Mouse (Mus musculus) natural killer cell, adult 2 months (primary cell): Measurements from ENCODE around the gene Dgke.
"Not testable (repeated sequence)": the region's sequence is repeated elsewhere in the genome, so short reads cannot be mapped to it uniquely, and the experiment has no call there.

Experiments
- DNase-seq, 2 experiments: peaks; one replicate each; pipeline ENCODE4 v3.0.0; 2022; ENCODE audit warnings: low spot score in 2 of 2

Dgke gene

DNA sequence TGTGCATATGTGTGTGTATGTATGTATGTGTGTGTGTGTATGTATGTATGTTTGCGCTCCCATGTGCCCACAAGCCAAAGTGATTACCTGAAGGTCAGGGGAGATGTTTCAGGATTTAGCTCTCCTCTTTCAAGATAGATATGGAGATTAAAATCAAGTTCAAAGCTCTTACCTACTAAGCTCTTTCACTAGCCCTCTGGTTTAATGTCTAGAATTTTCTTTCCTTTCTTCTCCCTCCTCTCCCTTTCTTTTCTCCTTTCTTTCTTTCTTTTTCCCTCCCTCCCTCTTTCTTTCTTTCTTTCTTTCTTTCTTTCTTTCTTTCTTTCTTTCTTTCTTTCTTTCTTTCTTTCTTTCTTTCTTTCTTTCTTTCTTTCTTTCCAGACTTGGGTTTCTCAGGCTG lies at the start of gene Dgke:
Gene Dgke, minus strand, starts transcription at position 101 of the 400 bp plus-strand sequence.
- no peak for DNase-seq

DNA sequence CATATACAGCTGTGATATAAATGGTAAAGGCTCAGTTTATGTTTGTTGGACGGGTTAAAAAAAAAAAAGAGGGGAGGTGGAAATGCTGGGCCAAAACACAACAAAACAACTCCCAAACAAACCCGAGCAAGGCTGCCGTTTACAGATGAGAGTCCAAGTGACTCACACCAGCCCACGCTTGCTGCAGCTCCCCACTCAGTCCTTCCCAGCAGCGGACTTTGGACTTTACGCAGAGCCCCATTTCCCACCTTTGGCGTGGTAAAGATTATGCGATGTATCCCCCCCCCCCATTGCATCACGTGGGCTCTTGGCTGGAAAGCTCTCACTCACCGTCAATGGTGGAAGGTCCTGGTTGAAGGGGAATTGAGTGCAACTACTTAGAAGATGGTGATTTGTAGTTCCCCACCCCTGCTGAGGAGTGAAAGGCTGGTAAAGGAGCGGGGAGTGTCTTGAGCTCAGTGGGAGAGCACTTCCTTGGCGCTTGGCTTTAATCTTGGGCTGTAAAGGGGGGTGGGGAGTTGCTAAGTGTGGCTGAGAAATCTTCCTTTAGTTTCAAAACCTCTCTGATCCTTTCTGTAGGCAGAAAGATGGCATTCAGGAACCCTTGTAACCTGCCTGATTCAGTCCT lies 40.6 kb upstream of the Dgke start:
- DNase-seq: no peak

DNA sequence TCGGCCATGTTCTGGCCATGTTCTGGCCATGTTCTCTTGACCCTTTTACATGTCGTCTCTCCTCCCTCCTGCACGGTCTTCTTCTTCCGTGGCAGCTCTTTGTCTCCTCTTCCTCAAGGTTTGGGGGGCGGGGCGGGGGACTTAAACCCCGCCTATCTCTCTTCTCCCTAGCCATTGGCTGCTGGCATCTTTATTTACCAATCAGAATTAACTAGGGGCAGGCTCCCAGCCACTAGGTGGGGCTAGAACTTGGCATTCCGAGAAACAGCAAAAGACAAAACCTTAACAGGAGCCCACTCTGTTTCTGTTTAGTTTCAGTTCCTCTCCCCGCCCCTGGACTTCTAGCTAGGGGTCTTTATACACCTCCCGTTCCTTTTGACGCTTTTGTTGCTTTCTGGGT lies 39.2 kb upstream of the Dgke start:
- DNase-seq: peak; percentile 34 to 71

DNA sequence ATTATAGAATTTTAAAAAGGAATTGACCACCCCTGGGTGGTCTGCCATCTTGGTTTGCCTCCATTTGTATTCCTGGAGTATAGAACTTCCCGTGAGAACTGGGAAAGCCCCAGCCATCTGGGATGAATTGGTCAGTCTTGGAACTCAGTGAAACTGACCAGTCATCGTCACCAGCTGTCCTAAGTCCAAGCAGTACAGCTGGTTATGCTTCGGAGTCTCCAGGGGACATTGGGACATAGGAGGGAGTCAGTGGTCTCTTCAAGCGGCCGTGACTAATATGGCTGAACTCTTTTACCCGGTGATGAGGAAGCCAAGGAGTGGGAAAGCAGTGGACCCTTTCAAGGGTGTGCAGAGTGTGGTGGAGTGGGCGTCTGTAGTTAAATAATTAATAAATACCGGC lies 38.6 kb upstream of the Dgke start:
- DNase-seq: no peak

DNA sequence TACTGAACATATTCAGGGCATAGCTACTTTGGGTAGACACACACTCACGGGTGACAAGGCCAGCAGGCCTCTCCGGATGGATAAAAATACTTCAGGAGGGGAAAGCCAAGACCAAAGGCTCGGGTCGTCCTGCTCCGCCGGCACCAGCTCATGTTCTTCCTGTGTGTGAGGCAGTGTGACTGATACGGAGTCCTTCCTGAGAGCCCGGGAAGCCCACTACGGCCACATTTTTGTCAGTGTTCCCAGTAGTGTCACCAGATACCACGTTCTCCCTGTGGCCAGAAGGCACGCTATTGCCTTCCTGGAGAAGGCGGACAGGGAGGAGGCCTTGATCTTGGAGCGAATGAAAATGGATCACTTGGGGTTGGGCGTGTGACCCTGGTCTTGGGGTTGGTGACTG lies 36.5 kb upstream of the Dgke start:
- no peak for DNase-seq

DNA sequence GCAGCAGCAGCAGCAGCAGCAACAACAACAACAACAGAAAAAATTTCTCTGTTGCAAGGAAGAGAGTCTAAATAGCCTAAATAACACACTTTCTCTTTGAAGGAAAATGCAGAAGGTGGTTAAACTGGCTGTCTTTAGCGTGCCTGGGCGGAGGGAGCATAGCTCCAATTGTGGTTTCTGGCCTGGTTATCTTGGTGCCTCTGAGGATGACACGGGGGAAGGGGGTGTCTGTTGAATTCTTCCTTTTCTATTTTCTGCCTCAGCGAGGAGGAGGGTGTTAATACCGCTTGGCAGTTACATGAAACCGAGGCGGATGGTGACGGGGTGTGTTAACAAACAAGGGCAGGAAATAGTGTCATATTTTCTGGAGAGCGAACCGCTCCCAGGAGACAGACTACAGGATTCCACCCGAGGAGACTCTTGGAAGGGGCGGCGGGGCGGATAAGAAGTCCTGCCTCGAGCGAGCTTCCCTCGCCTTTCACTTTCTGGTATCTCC lies 34.2 kb upstream of the Dgke start:
- DNase-seq: no peak

DNA sequence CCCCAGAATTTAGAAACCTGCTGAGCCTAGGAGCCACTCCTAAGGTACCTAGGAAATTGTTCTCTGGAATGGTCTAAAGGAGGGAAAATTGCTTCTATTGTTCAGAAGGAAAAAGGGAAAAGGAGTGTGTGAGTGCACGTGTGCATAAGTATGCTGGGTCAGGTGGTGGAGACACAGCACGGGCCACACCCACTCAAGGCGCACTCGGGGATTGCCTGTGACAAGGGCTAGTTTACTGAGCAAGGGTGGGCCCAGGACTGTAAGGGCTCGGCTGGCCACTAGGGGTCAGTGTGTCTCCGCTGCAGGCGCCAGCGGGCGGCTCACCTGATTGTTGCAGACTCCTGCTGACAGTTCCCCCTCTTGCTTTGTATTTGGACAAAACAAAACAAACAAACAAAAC lies 33.8 kb upstream of the Dgke start:
- DNase-seq: peak; percentile 87 to 90

DNA sequence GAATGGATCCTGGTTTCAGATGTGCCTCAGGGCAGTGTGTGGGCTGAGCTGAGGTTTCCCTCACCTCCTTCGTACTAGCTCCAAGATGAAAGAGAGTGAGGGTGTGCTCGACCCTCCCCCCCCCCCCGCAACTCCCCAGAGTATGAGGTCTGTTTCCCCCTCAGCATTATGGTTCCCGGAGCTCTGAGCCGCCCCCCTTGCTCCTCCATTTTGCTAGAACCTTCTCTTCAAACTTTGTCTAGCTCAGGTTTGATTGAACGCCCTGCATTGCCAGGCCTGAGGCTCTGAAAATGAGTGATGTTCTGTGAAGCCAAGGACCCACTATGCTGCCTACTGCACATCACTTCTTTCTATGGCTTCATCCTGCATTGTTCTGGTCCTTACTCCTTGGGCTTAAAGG lies 32.3 kb upstream of the Dgke start:
- no peak for DNase-seq

DNA sequence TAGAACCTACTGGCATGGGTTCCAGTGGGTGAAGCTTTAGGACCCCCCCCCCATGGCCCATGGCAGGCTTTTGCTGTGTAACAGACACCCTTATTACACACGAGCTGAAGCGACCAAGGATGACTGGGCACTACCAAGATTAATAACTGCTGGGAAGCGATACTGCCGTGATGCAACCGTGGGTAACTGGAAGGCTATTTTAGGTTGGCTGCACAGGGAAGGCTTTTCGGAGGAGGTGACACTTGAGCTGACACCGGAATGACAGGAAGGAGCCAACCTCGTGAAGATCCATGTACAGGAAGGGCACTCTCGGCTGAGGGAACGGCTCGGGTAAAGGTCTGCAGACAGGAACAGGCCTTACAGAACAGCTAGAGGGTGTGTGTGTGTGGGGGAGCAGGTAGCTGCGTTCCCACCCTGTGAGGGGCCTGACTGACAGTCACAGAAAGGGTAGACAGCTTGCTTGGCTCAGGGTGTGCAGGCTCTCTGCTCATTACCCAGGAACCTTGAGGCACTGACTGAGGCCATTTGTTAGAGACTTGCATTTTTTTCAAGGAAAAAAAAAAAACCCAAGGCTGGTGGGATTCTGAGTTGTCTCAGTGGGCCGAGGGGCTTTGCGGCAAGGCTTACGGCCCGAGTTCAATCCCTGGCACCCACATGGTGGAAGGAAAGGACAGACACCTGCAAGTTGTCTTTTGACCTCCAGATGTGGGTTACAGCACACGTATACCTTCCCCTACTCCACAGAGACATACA lies 31.6 kb upstream of the Dgke start:
- DNase-seq: no peak

DNA sequence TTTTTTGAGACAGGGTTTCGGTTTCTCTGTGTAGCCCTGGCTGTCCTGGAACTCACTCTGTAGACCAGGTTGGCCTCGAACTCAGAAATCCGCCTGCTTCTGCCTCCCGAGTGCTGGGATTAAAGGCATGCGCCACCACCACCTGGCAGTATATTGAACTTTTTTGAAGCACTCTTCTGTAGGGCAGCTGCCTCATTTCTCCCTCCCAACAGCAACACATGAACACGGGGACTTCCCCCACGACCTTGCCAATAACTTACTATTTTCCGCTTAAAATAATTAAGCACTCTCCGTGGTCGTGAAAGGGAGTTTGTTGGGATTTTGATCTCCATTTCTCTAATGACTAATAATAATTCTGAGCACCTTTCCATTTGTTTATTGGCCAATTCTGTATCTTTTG lies 30.6 kb upstream of the Dgke start:
- DNase-seq: not testable (repeated sequence)

DNA sequence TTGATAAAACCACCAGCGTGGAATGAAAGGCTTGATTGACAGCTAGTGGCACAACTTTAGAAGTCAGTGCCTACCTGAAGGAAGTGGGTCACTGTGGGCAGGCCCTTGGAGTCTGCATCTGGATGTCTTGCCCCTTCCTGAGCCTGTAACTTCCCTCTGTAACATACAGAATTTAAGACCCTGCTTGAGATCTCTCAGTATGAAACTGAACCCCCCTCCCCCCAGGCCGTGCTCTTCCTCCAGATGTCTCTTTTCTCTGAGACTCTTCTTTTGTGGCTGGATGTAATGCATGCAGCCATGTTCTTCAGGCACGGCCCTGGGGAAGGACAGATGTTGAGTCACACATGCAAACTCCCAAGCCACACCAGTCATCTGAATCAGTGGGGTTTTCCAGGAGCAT lies 28.7 kb upstream of the Dgke start:
- no peak for DNase-seq

DNA sequence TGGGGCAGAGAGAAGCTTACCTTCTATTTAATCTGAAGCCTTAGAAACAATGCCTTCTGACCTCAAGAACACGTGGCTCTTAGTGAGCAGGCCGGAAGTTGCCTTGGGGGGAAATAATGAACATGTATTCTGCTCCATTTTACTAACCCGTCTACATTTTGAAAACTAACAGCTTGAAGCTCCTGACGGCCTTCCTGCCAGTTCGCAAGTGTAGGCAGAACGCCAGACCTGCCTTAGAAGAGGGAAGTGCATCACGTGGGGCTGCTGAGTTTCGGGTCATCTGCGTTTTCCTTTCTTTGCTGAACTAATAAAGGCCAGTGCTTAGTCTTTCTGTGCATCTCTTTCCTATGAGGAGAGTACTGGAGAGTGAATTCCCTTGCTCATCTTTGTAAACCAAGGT lies 26.1 kb upstream of the Dgke start:
- DNase-seq: peak; percentile 32 to 77

DNA sequence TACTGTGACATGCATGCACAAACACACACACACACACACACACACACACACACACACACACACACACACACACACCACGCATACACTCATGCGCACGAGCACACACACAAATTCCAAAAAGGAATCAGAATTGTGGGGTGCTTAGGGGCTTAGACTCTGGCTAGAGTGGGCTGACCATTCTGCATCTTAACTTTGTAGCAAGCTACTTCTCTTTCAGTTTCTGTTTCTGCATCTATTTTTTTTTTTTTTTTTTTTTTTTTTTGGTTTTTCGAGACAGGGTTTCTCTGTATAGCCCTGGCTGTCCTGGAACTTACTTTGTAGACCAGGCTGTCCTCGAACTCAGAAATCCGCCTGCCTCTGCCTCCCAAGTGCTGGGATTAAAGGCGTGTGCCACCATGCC lies 23.7 kb upstream of the Dgke start:
- not testable (repeated sequence) for DNase-seq

DNA sequence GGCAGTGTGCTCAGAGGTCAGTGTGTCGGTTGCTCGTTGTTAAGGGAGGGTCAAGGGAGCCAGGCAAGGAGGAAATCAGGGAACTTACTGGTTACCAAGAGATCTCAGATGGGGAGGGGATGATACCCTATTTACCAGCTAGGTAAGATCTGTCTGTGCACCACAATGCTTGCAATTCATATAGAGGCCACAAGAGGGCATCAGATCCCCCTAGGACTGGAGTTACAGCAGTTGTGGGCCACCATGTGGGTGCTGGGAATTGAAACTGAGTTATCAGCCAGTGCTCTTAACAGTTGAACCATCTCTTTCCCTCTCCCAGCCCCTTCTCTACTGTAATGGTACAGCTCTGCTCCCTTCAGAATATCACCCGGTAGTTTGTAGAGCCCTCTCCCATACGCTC lies 22.1 kb upstream of the Dgke start:
- no peak for DNase-seq

DNA sequence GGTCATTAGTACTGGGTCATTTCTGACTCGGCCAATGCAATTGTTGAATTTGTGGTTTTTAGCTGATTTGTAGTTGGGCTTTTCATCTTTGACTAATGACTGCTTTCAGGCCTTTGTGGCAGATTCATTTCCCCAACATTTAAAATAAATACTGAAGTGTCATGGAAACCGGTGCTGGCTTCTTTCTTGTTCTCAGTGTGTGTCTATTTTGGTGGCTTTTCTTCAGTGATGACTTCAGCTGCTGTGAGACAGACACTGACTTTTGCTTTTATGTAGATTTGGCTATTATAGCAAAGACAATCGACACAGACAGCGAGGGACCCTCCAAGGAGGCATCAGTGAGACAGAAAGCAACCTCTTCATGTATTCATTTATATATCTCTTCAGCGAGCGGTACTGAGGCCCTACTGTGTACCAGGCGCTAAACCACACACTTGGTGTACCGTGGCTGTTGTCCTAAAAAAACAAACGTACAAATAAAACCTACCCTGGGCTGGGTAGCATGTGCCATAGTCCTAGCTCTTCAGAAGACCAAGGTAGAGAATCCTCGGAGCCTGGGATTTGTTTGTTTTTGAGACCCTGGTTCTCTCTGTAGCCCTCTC lies 19.7 kb upstream of the Dgke start:
- DNase-seq: no peak

DNA sequence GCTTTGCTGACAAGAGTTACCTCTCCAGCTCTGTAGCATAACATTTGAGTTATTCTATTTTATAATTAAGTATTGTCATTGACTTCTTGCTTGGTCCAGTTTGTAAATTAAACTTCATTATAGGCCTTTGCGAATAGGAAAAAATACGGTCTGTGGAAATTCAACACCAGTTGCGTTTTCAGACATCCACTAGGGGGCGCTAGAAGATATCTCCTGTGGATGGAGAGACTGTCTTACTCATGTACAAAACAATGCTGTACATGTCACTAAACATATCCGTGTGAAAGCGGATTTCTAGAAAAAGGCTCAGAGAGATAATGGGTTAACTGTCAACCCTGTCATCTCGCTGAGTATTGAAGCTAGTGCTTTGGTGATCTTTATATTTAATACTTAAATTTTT lies 18.0 kb upstream of the Dgke start:
- peak; percentile 54 to 72 for DNase-seq

DNA sequence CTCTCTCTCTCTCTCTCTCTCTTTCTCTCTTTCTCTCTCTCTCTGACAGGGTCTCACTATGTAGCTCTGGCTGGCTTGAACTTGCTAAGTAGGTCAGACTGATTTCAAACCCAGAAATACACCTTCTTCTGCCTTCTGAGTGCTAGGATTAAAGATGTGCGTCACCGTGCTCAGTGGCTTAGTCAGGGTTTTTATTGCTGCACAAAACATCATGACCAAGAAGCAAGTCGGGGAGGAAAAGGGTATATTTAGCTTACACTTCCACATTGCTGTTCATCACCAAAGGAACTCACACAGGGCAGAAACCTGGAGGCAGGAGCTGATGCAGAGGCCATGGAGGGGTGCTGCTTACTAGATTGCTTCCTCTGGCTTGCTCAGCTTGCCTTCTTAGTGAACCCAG lies 16.0 kb upstream of the Dgke start:
- DNase-seq: not testable (repeated sequence)

DNA sequence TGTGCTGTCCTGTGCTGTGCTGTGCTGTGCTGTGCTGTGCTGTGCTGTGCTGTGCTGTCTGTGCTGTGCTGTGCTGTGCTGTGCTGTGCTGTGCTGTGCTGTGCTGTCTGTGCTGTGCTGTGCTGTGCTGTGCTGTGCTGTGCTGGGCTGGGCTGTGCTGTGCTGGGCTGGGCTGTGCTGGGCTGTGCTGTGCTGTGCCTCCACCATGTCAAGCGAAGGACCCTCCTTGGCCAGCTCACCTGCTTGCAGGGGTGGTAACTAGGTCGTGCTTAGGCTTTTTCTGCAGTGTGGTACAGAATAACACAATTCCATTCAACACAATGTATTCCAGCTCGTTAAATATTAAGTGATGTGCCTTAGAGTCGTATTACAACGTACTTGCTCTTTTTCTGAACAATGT lies 15.3 kb upstream of the Dgke start:
- DNase-seq: not testable (repeated sequence)

DNA sequence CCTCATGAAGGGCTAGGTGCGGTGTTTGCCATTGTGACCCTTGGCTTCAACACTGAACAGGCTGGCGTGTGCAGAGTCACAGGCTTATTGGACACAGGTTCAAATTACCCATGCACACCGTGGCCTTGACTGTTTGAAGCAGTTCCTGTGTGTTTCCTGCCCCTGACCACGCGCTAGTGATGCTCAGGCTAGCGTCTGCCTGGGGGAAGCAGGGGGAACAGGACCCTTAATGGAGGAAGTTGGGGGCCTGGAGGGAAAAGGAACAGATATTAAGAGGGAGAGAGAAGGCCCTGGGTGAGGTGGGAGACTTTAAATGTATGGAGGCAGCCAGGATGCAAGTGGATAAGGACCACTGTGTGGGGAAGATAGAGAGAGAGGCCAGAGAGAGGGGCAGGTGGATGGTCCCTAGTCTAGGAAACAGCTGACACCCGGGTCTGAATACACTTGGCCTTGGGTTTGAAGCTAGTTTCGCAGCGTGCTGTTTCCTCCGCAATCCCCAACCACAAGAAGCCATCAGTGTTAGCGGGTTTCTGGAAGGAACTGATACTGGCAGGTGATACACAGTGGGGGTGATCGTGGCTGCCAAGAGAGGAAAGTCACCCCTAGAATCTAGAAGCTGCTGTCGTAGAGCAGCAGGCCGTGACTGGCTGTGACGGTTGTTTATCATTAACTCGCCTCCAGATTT lies 12.5 kb upstream of the Dgke start:
- DNase-seq: peak in 1 of 2 experiments; percentile 69

DNA sequence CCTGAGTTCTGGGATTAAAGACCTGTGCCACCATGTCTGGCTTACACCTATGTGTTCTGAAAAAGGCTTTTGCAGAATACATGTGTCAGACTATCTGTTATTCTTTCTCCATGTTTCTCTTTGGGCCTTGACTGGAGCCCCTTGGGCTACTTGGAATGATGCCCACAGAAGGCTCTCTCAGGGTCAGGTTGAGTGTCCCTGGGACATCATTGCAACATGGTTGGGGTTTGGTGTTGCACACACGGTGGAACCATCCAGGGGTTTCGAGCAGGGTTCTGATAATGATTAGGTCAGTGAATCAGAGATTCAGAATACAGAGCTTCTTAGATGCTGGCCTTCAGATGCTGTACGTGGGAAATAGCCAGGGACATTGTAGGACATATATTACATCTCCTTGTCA lies 11.7 kb upstream of the Dgke start:
- DNase-seq: no peak

DNA sequence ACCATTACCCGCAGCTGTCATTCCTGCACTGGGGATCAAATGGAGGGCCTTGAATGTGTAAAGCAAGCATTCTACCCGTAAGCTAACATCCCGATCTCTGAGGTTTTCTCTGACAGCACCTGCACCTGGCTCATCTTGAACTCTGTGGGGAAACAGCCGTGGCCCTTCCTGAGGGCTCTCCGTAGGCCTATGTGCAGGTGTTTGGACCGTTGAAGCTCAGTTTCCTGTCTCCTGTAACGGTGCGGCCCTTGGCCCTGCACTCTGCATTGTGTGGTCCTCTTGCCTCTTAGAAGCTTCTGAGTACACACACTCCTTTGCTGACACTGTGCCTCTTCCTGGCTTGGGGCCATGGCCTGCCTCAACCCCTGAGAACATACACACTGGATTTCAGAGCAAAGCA lies 11.0 kb upstream of the Dgke start:
- no peak for DNase-seq

DNA sequence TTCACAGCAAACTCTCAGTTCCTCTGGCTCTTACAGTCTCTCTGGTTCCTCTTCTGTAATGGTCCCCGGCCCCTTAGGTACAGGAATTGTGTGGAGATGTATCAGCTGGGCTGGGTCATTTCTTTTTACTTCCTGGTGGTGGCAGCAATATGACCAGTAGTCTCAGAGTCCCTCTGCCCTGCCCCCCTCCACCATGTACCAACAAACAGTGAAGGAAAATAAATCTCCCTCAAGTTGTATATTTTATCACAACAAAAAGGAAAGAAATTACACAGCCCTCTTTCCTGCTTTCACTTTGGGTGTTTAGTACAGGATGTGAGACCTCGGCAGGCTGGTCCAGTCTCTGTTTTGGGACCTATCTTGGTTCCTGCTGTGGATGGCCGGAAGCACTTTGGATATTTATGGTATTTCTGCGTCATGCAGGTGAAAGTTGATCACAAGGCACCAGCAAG lies 9.7 kb upstream of the Dgke start:
- DNase-seq: no peak
